Mouse (Mus musculus): ENCODE measurements at regions not wholly inside any gene's neighbourhood (a gene's known extent, or its start where the extent isn't known, plus 50 kb on each side); places are given as distances from the start of the nearest gene placed in this dataset.

DNA sequence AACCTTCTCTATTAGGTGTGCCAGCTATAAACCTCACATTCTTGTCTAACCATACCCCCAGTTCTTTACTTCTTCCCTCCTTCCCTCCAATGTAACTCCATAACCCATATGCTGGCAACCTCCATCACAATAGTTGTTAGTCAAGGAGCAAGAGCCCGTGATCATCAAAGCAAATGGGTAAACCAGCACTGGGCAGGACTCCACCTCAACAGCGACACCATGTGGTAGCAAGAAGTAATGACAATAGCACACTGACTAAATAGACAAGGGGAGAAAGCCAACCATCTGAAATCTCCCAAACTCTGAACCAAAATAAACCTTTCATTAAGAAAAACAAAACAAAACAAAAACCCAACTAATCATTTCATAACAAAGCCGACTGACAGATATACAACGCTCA, 297.8 kb downstream of the Psat1 start:
- DNase-seq (ENCODE audit: low spot score): no peak

DNA sequence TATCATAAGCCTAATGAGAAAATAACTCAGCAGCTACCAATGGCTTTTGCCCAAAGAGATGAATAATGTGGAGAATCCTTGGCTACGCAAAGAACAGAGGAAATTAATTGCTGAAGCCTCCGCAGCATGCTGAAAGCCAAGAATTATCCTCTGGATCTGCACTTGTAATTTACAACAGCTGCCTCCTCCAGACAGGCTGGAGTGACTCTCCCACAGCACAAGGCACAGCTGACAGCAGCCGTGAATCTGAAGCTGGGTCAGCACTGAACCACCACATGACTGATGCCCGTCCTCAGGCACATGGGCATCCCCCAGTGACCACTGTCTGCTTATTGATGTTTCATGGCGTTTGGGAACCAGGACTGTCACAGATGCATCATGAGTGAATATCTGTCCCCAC, 299.8 kb downstream of the Psat1 start:
- DNase-seq (ENCODE audit: low spot score): no peak

DNA sequence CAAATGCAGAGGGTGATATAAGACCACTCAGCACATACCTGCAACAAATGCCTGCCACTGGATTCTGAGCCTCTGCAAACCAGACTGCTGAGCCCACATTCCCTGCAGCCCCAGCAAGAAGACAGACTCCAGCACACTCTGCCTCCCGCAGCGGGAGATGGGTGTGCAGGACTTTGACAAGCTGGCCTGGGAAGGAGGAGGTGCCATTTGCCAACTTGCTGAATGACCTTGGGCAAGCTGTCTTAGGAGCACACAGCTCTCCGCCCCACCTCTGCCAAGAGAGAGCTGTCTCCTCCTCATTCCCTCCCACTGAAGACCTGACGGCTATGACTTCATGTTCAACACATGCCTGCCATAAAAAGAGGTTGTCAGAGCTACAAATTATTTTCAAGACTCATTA, 302.4 kb downstream of the Psat1 start:
- DNase-seq (ENCODE audit: low spot score): peak; percentile 12

DNA sequence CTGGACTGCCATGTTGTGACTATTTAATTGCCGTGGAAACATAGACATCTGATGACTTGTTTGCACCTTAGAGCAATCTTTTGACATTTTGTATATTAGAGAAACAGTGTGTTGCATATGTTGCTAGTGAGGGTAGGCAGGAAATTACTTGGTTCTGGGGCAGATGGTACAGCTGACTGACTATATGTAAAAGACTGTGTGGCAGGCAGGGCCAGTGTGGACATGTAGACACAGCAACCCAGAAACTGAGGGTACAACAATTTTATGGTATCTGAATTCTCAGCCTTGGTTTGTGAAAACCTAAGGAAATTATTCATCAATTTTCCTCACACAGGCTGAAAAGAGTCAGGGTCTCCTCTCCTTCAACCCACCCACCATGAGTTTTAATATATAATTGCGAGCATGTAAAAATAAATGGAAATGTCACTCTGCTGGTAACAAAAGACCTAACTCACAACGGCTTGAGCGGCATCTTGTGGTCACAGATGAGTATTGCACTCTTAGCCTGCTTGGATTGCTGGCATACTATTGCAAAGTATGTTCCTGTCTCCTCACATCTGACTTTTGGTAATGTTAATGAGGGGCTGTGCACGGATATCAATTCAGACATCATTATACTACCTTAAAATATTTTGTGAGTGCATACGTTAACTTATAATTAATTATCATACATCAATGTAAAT, 329.8 kb downstream of the Psat1 start:
- no peak for DNase-seq (ENCODE audit: low spot score)

DNA sequence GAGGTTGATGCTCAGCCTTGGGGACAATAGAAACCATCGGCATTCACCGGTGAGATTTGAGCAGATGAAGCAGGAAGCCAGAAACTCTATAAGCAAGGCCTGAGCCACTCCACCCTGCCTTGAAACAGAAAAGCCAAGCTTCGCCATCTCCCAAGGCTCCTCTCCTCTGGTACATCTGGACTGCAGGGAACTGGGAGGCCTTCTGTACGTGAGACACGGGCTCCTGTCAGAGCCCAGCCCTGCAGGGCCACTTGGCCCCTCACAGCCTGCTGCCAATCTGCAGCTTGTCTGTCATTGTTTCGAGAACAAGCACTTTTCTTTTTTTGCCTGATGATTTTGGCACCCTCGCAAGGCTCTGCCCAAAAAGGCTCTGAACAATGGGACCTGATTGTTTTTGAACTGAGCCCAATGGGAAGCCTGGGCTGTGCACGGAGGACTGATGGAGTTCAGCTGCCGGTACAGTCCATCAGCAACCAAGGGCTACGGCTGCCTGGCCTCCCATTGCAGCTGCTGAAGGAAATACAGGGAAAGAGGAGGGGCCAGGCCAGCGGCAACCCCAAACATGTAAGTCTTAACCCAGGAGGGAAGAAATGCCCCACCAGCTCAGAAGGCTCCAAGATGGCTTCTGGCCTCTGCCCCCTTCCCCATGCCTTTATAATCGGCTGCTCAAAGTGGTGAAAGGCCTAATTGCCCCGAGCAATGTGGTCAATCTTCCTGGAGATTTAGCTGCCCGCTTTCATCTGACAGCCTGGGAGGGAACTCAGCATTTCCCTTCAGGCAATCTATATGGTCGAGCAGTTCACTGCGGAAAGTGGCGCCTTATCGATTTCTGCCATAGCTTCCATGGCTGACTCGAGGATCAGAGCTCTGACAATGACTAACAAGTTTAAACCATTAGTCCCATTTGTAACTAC, 332.2 kb downstream of the Psat1 start:
- DNase-seq (ENCODE audit: low spot score): no peak

DNA sequence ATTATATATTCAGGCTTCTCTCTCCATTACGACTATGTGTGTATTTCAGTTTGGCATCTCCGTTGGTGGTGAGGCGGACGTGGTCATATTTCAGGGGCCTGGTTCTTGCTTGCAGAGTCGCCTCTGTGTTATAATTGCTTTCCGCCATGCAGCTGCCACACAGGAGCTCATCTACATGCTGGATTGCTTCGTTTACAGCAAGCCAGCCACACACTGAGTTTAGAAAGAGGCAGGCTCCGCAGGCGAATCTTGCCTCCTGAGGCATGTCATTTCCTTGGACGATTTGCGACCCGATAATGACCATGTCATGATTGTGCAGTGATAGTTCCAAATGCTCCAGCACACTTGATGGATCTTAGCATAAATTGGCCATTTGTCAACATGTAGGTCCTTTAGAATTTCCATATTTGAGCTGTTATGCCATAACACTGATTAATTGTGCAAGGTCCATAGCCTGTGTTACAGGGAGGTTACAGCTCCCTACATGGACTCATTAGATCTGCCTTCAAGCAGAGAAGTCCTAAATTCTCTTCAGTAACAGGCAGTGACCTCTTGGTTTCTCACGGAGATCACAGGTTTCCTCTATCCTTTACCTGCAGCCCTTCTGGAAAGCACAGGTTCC, 335.9 kb downstream of the Psat1 start:
- no peak for DNase-seq (ENCODE audit: low spot score)

DNA sequence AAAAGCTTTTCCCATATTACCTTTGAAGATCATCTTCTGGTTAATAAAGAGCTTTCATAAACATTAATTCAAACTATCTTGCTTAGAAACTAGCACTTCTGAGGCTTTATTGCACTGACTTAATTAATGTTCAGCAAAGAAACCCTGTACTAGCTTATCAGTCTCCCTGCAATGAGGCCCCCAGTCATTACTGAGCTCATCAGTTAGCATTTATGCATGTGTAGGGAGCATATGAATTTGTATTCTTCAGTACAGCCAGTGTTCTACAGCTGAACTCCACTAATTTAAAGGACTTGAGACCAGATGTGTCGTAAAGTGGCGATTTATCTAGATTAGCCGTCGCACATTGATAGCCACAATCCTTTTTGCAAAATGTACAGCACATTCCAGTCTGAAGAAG, 340.7 kb downstream of the Psat1 start:
- DNase-seq (ENCODE audit: low spot score): no peak

DNA sequence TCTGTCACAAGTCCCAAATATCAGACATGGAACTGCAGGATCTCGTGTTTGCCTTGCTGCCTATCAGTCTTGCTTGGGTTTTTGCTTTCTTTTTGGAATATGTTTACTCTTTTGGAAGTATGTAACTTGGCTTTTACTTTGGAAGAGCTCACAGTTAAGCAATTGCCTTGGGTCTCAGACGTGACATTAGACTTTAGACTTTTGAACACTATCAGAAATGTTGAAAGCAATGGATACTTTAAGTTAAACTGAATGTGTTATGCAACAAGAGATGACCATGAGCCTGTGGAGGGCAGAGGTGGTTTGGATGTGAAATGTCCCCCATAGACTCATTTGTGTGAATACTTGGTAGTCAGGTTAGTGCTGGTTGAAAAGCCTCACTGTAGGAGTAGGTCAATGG, 354.3 kb downstream of the Psat1 start:
- no peak for DNase-seq (ENCODE audit: low spot score)

DNA sequence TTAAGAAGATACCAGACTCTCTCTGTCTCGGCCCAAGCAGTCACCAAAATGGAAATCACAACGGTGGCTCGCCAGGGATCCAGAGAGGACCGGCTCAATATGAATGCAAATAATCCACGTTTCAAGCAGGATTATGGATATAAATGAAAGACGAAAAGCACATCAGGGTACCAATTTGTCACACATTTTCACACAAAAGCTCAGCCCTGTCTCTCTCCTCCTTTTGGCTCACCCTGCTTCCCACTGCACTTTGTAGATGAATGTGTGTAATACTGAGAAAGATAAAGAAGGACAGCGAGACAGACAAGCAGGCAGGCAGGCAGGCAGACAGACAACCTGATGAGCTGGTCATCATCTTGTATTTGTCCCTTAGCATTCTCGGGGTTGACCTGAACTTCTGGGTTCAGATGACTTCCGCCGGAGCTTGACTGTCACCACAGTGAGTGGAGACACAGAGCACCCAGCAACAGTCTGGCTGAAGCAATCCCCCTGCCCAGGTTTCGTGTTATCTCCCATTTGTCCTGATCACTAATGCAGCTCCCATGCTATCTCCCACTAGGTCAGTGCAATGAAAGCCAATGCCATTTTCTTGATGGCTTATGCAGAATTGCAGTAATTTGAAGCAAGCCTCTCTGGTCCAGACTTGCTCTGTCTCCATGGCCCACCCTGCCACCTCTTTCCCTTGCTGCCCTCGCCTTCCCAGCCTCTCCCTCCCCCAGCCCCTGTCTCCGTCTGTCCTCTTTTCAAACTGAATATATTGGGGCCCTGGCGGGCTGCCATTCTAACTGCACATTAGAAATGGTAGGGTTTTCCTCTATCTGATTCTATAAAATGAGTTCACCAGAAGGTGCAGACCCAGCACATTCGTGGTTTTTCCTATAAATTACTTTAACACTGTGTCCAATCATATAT, 363.1 kb downstream of the Psat1 start:
- no peak for DNase-seq (ENCODE audit: low spot score)

DNA sequence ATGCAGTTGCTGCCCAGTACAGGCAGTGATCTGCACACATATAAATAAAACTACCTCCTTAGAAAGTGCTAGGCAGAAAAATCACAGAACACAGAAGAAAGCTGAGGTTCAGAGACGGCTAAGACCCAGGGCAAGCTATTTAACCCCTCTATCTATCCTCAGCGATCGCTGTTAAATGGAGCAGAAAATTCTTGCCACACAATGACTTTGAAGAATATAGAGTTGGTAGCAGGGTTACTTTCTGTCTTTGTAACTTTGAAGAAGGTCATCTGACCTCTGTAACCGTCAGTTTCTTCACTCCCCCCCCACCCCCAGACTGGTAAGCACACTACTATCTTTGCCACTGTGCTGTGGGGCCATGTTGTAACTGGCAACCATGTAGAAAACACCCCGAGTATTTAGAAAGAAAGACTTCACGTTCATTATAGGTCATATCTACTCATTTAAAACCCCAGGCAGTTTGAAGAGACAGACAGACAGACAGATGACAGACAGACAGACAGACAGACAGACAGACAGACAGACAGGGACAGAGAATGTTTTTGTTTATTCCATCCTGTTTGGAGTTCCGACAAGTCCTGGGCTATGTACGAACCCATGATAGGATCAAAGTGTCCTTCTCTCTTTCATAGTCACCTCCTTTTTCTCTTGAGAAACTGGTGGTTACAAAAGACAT, 363.9 kb downstream of the Psat1 start:
- no peak for DNase-seq (ENCODE audit: low spot score)

DNA sequence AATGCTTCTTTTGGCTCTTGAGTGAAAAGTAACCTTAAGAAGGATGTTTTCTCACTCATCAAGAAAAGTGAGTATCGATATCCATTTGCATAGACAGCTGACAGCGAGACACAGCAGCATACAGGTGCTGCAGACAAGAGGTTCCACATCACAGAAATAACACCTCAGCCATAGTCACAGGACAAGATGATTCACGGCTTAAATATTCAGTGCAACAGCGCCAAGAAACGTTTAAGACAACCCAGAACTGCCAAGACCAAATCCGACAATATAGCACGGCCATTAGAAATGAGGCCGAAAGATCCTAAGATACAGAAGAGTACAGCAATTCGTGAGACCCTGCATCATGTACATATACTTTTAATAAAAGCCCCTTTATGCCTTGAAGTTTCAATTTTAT, 375.9 kb downstream of the Psat1 start:
- no peak for DNase-seq (ENCODE audit: low spot score)

DNA sequence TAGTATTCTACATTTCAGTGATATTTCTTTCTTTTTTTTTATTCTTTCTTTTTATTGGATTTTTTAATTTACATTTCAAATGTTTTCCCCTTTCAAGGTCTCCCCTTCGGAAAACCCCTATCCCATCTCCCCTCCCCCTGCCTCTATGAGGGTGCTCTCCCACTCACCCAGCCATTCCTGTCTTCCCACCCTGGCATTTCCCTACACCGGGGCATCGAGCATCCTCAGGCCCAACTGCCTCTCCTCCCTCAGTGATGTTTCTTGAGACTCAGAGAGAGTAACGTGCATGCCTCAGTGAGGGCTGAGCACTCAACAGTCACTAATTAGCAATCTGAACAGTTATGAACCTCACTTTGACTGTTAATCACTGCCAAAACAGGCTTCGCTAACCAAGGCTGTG, 385.6 kb downstream of the Psat1 start:
- no peak for DNase-seq (ENCODE audit: low spot score)

DNA sequence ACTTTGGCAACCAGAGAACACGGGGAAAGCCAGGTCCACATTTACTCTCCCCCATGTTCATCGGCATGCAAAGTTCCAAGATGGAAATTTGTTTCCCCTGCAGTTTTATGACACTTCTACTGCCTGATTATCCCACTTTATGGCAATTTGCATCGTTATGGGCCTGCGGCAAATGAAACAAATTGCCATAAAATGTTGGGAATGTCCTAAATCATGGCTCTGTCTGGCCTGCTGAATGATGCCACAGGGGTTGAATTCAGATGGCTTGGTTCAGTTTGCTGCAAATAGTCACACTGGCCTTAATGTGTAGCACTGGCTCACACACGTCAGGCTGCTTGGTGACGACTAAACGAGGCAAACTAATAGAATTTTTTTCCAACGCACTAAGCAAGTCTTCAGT, 393.2 kb downstream of the Psat1 start:
- no peak for DNase-seq (ENCODE audit: low spot score)

DNA sequence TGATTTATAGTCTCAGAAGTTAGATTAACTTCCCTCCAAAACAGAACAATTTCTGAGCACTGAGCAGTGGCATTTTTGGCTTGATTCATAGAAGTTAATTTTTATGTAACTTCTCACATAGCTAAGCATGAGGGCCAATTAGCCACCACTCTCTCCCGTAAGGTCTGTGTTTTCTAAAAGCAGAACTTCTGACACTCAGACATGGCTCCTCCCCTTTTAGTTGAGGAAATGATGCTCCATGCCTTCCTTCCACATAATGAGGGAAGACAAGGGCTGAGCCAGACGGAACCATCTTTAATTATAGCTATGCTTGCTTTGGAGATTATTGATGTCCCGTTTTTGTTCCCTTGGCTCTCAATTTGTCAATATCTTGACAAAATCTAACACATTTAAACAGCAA, 429.3 kb downstream of the Psat1 start:
- DNase-seq (ENCODE audit: low spot score): no peak

DNA sequence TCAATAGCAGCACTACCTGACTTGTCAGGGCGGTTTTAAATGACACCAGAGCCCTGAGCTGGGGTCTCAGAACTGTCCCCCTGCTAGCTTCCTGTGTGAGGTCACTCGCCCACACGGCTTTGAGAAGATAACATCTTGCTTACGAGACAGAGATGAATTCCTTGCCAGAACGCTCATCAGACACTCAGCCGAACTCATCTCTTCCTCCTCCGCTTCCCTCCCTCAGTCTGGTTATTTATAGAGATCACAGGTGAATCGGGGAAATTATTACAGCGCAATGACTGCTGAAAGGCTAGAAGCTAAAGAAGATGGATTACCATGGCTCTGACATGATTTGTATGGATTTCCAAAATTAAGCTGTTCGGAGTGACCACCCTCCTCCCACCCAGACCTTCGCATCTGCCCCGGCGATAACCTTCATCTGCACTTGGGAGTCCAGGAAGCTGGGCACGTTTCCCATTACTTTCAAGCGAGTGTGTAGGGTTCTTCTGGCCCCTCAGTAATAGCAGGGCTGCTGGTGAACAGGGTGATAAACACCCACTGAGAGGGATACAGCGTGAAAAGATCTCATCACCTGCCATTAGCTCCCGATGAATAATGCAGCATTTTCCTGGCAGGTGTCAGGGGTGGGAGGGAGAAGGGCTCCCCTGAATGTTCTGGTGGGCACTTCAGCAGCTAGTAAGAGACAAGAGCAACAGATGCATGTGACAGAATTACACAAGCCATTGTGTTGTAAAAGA, 430.4 kb downstream of the Psat1 start:
- no peak for DNase-seq (ENCODE audit: low spot score)

DNA sequence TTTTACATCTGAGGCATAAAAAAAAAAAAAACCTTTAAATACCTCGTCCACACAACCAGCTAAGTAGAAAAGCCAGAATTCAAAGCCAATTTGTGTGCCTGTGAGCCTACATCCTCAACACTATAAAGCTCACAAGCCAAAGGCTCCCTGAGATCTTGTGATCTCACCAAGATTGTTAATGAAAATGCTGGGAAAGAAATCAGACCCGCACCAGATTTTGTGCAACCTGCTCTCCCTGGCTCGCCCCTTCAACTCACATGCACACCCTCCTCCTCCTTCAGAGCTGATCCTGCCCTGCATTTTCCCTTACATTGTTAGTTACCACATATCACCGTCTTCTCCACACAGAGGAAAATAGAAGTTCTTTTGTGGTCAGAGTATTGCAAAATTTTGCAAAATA, 433.9 kb downstream of the Psat1 start:
- DNase-seq (ENCODE audit: low spot score): no peak

DNA sequence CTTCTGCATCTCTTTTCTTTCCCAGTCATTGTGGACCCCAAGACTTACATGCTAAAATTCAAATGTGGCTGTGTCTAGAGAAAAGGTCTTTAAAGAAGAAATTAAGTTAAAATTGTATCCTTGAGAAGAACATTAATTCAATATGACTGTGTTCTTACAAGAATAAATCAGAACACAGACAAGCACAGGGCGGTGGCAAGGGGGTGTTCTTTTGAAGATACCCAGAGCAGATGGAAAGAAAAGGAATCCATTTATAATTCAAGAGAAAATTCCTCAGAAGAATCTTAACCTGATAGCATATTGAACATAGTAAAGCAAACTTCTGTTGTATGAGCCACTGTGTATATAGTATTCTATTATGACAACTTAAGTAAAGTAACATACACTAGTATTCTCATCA, 436.7 kb downstream of the Psat1 start:
- DNase-seq (ENCODE audit: low spot score): no peak

DNA sequence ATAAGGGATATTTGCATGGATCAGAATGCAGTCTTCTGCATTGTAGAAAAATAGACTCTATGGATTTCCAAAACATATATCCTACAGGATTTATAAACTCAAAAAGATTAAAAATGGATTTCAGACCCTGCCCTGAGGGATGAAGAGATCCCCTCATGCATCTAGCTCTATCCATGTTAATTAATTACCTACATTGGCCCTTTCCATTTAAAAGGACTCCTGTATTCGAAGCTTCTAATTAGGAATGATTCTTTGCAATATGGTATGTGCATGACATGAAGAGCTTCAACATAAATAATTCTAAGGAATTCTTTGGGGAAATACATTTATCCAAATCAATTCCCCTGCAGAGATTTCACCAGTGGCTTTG, 444.2 kb downstream of the Psat1 start:
- no peak for DNase-seq (ENCODE audit: low spot score)

DNA sequence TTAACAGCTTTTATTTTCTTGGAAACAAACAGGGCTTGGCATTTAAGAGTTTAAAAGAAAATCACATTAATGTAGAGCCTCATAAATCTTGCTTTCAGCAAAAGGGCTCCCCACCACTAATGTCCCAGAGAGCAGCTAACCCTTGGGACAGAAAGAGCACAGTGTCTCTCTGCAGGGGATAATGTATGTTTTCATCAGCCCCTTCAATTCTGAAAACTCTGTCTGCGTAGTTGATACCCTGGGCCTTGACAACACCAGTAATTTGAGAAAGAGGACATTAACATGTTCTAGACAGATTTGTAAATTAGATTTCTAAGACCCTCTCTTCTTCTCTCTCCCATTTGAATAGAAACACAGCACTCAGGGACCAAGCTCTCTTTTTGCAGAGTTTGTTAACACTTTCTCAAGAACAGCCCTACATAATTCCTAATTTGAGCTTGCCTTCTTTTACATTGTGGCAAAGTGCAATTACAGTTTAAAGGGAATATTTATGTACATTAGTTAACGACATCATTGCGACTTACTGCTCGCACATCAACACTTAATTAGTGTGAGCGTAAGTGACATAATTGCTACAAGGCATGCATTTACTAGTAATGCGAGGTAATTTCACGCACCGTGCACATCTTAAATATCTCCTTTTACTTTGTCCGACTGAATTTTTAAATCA, 444.7 kb downstream of the Psat1 start:
- DNase-seq (ENCODE audit: low spot score): no peak

DNA sequence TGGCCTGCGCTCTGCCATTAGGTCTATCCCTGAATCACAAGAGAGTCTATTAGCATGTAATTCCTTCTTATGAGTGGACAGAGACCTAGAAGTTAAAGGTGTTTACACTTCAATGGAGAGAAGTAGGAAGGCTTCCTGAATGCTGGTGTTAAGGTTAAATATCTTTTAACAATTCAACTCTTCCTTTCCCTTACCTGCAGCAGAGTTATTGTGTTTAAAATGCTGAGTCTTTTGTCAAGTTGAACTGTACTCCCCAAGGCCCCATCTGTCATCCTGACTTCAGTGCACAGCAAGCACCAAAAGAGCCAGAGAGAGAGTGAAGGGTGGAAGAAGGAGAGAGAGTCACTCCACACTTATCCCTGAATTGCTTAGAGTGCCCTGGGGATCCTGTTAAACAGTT, 451.6 kb downstream of the Psat1 start:
- DNase-seq (ENCODE audit: low spot score): no peak
